Mouse (Mus musculus) T-helper 1 cell (primary cell): ENCODE results near the gene Zfp110.

Experiments
- in situ Hi-C: fragments of 300-600 bp; cut with MboI, MseI; formaldehyde crosslinking; loops from one replicate; pipeline ENCODE4 v1.15.1; 2025; ENCODE audit warnings: high pct_unique_total_duplicates

The Zfp110 gene

DNA sequence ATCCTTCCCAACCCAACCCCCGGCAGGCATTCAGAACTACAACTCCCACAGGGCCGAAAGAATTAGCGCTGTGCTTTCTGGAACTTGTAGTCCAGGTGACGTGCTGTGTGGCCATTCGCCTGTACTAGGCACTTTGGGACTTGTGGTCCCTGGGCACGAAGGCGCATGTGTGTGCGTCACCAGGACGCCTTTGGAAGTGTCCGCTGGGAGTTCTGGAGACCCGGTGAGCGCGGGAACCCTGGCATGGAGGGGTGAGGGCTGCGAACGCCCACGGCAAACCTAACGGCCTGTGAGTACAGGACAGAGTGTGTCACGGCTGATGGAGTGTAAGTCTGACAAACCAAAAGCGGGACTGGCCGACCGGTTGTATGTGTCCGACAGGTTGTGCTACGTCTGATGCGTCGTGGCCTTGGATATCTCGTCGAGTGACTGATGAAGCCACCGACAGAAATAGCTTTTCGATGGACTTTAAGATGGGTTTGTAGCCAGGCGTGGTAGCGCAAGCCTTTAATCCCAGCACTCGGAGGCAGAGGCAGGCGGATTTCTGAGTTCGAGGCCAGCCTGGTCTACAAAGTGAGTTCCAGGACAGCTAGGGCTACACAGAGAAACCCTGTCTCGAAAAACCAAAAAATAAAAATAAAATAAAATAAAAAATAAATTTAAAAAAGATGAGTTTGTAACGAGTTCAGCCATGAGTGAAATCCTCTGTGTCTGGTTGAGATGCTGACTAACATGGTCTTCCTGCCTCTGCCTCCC lies 63.3 kb downstream of the Zfp110 start, which contains the start of gene Zscan22:
Gene Zscan22, plus strand, starts transcription at position 161 of the 756 bp plus-strand sequence.
- in situ Hi-C loops, result no loop called here
